7 mouse cellular contexts compared by ENCODE assay signal in genomic region chr13:28958211-28959067, GRCm38 (mm10). TPM values are rescaled to one million over a fixed set of nuclear protein-coding genes. Genes with fewer than 3 reads are reported as not detected.
DNase-seq lines count a peak whose midpoint lies in the region; ATAC-seq and TF ChIP-seq lines count a peak whose summit lies in the region.

No protein-coding gene starts in this region.

- no peak for TF ChIP-seq CTCF in intestine, postnatal 0 days (IDR thresholded peaks at IDR 0.05; ENCODE audit: low read depth)

- peak; percentile 64 for DNase-seq in adrenal gland, adult 8-10 months
- peak; percentile 89 for DNase-seq in embryo, embryonic 9.5 days (ENCODE audit: extremely low spot score)
- peak; percentile 69 to 82 for DNase-seq in gastrocnemius, postnatal 4 days (ENCODE audit: low spot score in 2 of 2)
- peak; percentile 88 for DNase-seq in midbrain, embryonic 14.5 days
- DNase-seq in spleen, postnatal 14 days (ENCODE audit: low spot score in 2 of 2): peak; percentile 42 to 49

- peak overlapping the region; percentile 65 for H3K27ac ChIP-seq in intestine, postnatal 0 days (ENCODE audit: low read depth, low read length)
- peak overlapping the region; percentile 94 for H3K27ac ChIP-seq in limb, embryonic 13.5 days
- H3K27ac ChIP-seq in midbrain, embryonic 14.5 days (replicated peaks; ENCODE audit: low read depth, low read length): peak overlapping the region; percentile 98

- no peaks in the 10 kb centered on the region for H3K9me3 ChIP-seq in intestine, postnatal 0 days (ENCODE audit: control insufficient read depth)
- no peaks in the 10 kb centered on the region for H3K9me3 ChIP-seq in limb, embryonic 13.5 days
- no peaks in the 10 kb centered on the region for H3K9me3 ChIP-seq in midbrain, embryonic 14.5 days (ENCODE audit: control insufficient read depth, low read length)

- H3K4me1 ChIP-seq in intestine, postnatal 0 days (replicated peaks; ENCODE audit: control insufficient read depth, insufficient read depth, low read length): no peaks in the 10 kb centered on the region
- H3K4me1 ChIP-seq in limb, embryonic 13.5 days: peaks cover 19% of the 10 kb centered on the region
- peaks cover 15% of the 10 kb centered on the region; the same call in 1 of the 2 replicates for H3K4me1 ChIP-seq in midbrain, embryonic 14.5 days (ENCODE audit: control insufficient read depth, insufficient read depth, low read length)

- H3K27me3 ChIP-seq in intestine, postnatal 0 days (replicated peaks; ENCODE audit: control insufficient read depth, insufficient read depth, low read length): no peaks in the 10 kb centered on the region
- no peaks in the 10 kb centered on the region for H3K27me3 ChIP-seq in limb, embryonic 13.5 days
- H3K27me3 ChIP-seq in midbrain, embryonic 14.5 days (ENCODE audit: control insufficient read depth, insufficient read depth, low read length): no peaks in the 10 kb centered on the region

- H3K9ac ChIP-seq in intestine, postnatal 0 days (ENCODE audit: low read depth, low read length): peak overlapping the region; percentile 35
- peak overlapping the region; percentile 73 for H3K9ac ChIP-seq in limb, embryonic 13.5 days
- peak overlapping the region; percentile 74 for H3K9ac ChIP-seq in midbrain, embryonic 14.5 days (replicated peaks; ENCODE audit: low read length)

- peak overlapping the region; percentile 90 for H3K4me2 ChIP-seq in intestine, postnatal 0 days (replicated peaks; ENCODE audit: low read depth)
- H3K4me2 ChIP-seq in limb, embryonic 13.5 days (replicated peaks): peak overlapping the region; percentile 96
- peak overlapping the region; percentile 84 for H3K4me2 ChIP-seq in midbrain, embryonic 14.5 days (ENCODE audit: low read length)

- no peaks in the 10 kb centered on the region for H3K36me3 ChIP-seq in intestine, postnatal 0 days (ENCODE audit: control insufficient read depth, insufficient read depth)
- no peaks in the 10 kb centered on the region for H3K36me3 ChIP-seq in limb, embryonic 13.5 days
- H3K36me3 ChIP-seq in midbrain, embryonic 14.5 days (ENCODE audit: control insufficient read depth, insufficient read depth, low read length): no peaks in the 10 kb centered on the region

- ATAC-seq in intestine, postnatal 0 days: peak; percentile 59
- ATAC-seq in limb, embryonic 13.5 days (ENCODE audit: low FRiP score, low read depth): peak; percentile 64
- peak; percentile 64 for ATAC-seq in midbrain, embryonic 14.5 days (ENCODE audit: low FRiP score, low TSS enrichment)

- peak overlapping the region; percentile 44 for H3K4me3 ChIP-seq in intestine, postnatal 0 days (ENCODE audit: low read depth, low read length)
- peak overlapping the region; percentile 61 for H3K4me3 ChIP-seq in limb, embryonic 13.5 days
- peak overlapping the region; percentile 54 for H3K4me3 ChIP-seq in midbrain, embryonic 14.5 days (replicated peaks; ENCODE audit: low read depth, low read length)

- under 1% methylated on average over 53 of the region's 54 CpGs for WGBS in intestine, postnatal 0 days
- WGBS in limb, embryonic 13.5 days: under 1% methylated on average over 54 of the region's 54 CpGs
- WGBS in midbrain, embryonic 14.5 days: under 1% methylated on average over 54 of the region's 54 CpGs

RNA-seq across cellular contexts. Expression of gene Sox4, which starts 4.9 kb away (rescaled TPM):
- 10 to 100 TPM; 21.8 to 31.1 (median 26.7) TPM for total RNA-seq in adrenal gland, adult 8-10 months (2022)
- total RNA-seq in gastrocnemius, postnatal 4 days (2021): 10 to 100 TPM; 51.8 to 52.8 TPM
- 17.9 and 18.4 TPM in 2 replicates for polyA plus RNA-seq in intestine, postnatal 0 days (2015; fragmentation: Nextera tagmentation; extraction: Ambion mirVana)
- polyA plus RNA-seq in limb, embryonic 13.5 days (2015; fragmentation: Nextera tagmentation; extraction: Ambion mirVana): 74.2 and 77.0 TPM in 2 replicates
- 295 and 314 TPM in 2 replicates for polyA plus RNA-seq in midbrain, embryonic 14.5 days (2014; fragmentation: Nextera tagmentation; extraction: Ambion mirVana)

Comparison
In these comparisons a context has a peak if more than half of its experiments do, and no peak if none do; other contexts are left out.
1. Peak in every context shown above with its lines: DNase-seq, ATAC-seq, H3K4me3 ChIP-seq and H3K27ac ChIP-seq.